Mouse (Mus musculus) testis, adult 2 months (tissue): ENCODE data around the gene Faf2.

Experiments used
- CTCF ChIP-seq: fragments of 200-500 bp; IDR thresholded peaks from 2 replicates; pipeline ENCODE4 v1.5.1; 2012; ENCODE audit warnings: low read depth, mild to moderate bottlenecking, inconsistent platforms, low read length, moderate library complexity; ENCODE audit not compliant: control insufficient read depth, insufficient read depth, insufficient replicate concordance
- POLR2A ChIP-seq: fragments of 200-500 bp; IDR thresholded peaks from 2 replicates; pipeline ENCODE4 v1.6.1; 2012; ENCODE audit warnings: low read depth, mild to moderate bottlenecking, inconsistent platforms, low read length, moderate library complexity; ENCODE audit not compliant: control insufficient read depth

- TF ChIP-seq POLR2A (no peak), CTCF (no peak)
These were observed 32.1 kb upstream of the Faf2 start for GRCm38 (mm10) chr13:54589414-54589995.
